Mouse (Mus musculus): ENCODE measurements around the gene Cd81. TPM values are rescaled to one million over a fixed set of nuclear protein-coding genes. Genes with fewer than 3 reads are reported as not detected.

Gene Cd81
- polyA plus RNA-seq (2012; rRNA removed): 210 and 278 TPM in 2 replicates

DNA sequence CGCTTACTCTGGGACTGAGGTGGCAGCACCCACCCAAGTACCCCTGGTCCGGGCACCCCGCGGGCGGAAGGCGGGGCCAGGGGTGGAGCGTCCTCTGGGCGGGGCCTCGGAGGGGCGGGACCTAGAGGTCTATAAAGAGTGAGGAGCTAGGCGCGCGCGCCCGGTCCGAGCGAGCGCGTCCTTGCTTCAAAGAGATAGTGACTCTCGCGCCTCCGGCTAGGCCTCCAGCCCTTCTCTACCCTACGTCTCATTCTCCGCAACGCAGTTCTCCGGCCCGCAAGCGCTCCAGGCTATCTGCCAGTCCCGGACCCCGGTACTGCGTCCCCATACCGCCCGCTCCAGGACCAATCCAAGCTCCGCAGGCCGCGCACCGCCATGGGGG lies at the start of gene Cd81:
Cd81 (plus strand) TSS at position 114 of the 382 bp plus-strand sequence.
- TF ChIP-seq POLR2A (IDR thresholded peaks at IDR 0.05; ENCODE audit: borderline replicate concordance, extremely low read depth, insufficient read depth, insufficient read length, poor library complexity, severe bottlenecking) (peak; percentile 90; the same call in 1 of the 2 replicates), CTCF (IDR thresholded peaks at IDR 0.05; ENCODE audit: borderline replicate concordance, extremely low read depth, insufficient read depth, insufficient read length) (no peak)
- peak; percentile 85 for DNase-seq (ENCODE audit: low read depth)

DNA sequence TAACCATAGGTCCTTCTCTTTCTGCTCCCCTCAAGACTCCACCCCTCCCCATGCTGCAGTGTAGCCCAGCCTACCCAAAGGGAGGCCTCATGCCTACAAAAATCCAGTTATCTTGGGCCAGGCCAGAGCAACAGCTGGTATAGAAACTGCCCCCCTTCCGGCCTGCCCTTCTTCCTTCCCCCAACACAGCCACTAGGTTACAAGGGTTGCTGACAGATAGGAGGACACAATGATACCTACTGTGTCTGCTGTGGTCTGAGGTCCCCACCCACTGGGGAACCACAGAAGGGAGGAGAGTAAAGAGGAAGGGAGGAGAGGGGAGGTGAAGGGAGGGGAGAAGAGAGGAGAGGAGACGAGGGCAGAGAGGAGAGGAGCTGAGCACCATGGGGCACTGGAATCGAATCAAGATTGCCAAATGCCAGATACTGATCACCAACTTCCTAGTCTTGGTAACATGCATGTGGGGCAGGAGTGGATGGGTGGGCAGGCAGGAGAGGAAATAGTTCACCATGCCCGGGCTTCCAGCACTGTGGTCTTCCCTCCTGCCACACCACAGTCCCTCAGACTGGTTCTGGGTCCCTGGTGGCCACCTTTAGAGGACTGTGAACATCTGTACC lies 47.7 kb upstream of the Cd81 start, which contains the start of gene Tspan32:
Tspan32 (plus strand) TSS at position 320 of the 617 bp plus-strand sequence.
- TF ChIP-seq CTCF (IDR thresholded peaks at IDR 0.05; ENCODE audit: borderline replicate concordance, extremely low read depth, insufficient read depth, insufficient read length) (no peak), POLR2A (IDR thresholded peaks at IDR 0.05; ENCODE audit: borderline replicate concordance, extremely low read depth, insufficient read depth, insufficient read length, poor library complexity, severe bottlenecking) (no peak)

DNA sequence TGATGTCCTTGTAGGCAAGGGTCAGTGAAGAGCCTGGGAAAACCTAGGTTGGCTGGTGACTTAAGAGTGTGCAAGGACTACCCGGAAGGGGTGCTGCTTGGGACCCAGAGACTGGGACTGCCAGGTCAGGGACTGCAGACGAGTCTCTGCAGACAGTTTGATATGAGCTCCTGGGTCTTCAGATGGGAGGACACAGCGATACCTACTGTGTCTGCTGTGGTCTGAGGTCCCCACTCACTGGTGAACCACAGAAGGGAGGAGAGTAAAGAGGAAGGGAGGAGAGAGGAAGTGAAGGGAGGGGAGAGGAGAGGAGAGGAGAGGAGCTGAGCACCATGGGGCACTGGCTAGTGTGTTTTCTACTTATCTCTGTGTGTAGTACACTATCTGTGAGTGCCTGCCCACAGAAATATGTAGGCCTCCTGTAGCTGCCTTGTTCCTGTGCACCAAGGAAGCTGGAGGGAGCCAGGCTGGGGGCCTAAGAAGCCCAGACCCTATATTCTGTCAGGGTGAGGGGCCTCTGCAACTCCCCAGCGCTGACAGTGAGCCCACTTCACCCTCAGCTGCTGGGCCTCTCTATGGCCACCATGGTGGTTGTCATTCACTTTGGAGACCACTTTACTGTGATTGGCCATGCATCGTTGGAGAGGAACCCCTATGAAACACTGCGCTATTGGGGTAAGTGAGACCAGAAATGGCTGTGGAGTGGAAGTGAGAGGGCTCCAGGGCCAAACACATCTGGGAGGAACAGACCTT lies 47.0 kb upstream of the Cd81 start:
- DNase-seq (ENCODE audit: low read depth): no peak
- no peak for TF ChIP-seq CTCF (IDR thresholded peaks at IDR 0.05; ENCODE audit: borderline replicate concordance, extremely low read depth, insufficient read depth, insufficient read length)
- TF ChIP-seq POLR2A (IDR thresholded peaks at IDR 0.05; ENCODE audit: borderline replicate concordance, extremely low read depth, insufficient read depth, insufficient read length, poor library complexity, severe bottlenecking): no peak

More for the DNA sequence above, 47.7 kb upstream of the Cd81 start, which contains the start of gene Tspan32:
- DNase-seq (ENCODE audit: low read depth): no peak

DNA sequence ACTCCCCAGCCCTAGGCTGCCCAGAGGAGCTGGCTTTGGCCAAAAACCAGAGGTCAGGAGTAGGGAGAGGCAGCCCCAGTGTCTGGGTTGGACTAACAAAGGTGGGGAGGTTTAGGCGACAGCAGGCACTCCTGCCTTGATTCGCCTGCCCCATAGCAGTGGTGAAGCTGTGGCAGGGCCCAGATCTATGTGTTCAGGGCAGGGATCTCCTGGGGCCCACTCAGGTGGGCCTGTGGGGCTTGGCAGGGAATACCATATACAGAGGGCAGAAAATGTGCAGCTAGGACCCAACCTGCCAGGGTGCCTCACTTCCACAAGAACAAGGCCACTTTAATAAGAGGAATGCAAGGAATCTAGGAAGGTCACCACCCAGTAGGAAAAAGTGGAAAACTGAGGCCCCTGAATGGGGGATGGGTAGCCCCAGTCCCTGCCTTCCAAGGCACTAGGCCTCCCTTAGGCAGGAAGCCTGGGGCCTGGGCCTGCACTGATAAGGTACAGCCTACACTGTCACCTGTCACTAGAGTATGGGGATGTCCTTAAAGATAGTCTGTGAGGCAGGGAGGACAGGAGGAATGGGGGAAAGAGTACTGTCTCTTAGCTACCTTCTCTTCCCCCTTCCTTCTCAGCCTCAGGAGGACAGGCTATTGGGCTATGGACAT lies 46.3 kb upstream of the Cd81 start:
- TF ChIP-seq POLR2A (IDR thresholded peaks at IDR 0.05; ENCODE audit: borderline replicate concordance, extremely low read depth, insufficient read depth, insufficient read length, poor library complexity, severe bottlenecking) (no peak), CTCF (IDR thresholded peaks at IDR 0.05; ENCODE audit: borderline replicate concordance, extremely low read depth, insufficient read depth, insufficient read length) (no peak)
- no peak for DNase-seq (ENCODE audit: low read depth)

DNA sequence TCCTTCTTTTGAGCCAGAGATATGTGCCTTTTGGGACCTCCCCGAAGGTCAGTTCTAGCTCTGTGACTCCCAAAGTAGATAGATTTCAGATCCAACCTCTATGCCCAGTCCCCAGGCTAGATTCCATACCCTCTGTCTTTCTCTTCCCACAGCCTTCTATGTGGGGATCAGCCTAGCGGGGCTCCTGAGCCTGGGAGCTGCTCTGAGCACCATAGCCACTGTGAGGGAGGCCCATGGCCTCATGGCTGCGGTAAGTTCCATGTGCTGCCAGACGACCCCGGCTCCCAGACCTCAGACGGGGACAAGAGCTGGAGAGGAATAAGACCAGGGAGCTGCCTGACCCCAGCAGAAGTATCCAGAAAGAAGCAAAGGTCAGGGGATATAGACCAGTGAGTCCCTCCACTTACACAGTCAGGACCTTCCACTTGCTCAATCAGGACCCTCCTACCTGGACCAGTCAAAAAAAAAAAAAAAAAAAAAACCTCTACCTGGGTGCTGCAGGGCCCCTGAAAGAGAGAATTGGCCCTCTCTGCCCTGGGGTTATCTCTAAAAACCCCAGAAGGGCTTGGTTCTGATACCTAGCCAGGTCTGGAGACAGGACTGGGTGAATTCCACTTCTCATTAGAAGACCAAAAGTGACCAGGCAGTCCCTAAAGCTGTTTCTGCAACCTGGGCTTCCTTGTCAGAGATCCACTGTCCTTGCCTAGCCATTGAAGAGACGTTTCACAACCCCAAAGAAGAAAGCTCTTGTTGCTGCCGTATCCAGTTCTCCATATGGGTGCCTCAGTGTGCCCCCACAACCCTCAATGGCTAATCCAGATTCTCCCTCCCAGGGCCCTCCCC lies 45.6 kb upstream of the Cd81 start:
- TF ChIP-seq CTCF (IDR thresholded peaks at IDR 0.05; ENCODE audit: borderline replicate concordance, extremely low read depth, insufficient read depth, insufficient read length): no peak
- TF ChIP-seq POLR2A (IDR thresholded peaks at IDR 0.05; ENCODE audit: borderline replicate concordance, extremely low read depth, insufficient read depth, insufficient read length, poor library complexity, severe bottlenecking): no peak
- no peak for DNase-seq (ENCODE audit: low read depth)

DNA sequence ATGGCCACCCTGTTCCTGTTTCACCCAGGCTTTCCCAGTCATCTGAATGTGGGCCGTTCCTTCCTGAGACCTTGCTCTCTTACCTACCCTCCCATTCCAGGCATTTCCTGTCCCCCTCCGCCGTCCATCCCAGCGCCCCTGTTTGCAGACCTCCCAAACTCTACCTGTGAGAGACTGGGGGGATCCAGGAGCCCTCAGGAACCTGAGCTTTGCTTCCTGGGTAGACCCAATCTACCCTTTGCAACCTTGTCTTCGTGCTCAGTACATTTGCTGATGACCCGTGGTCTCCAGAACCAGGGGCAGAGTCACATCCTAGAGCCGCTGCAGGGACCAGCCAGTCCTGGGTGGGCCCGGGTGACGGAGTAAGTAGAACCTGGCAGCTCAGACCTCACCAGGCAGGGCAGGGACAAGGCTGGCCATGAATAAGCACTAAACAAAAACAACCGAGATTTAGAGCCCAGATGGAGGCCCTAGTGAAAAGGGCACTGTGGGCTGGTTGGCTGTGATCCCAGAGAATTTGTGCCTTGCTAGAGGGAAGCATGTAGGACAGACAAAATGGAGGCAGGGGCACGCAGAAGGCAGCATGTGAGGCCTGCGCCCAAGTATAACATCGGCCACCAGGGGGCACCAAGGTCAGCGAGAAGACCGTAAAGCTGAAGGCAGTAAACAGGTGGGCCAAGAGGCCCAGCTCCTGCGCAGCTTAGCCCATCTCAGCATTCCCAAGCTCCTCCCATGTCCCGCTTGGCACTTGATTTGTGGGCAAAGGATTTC lies 44.8 kb upstream of the Cd81 start:
- DNase-seq (ENCODE audit: low read depth): peak; percentile 96

DNA sequence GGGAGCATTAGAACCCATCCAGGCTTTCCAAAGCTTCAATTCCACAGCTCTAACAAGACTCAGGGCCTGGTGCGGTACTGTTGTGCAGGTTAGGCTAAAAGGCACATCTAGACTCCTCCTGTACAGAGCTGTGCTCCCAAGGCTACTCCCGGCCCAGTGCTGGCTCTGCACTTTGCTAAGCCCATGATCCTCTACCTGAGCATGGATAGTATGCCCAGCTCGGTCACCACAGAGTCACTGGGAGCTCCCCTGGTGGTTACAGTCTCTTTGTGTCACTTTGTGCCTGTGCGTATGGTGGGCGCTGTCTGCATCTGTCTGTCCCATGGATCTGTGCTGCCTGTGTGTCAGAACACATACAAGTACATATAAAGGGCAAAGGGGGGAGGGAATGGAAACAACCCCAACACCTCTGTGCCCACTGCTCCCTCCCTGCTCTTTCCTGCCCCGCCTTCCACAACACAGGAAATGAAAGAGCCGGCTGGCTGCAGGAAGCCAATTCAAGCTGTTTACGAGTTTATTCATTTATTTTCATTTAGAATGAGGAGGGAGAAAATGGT lies 44.1 kb upstream of the Cd81 start:
- TF ChIP-seq POLR2A (IDR thresholded peaks at IDR 0.05; ENCODE audit: borderline replicate concordance, extremely low read depth, insufficient read depth, insufficient read length, poor library complexity, severe bottlenecking): no peak
- DNase-seq (ENCODE audit: low read depth): peak; percentile 37

More for the DNA sequence above, 44.8 kb upstream of the Cd81 start:
- TF ChIP-seq CTCF (IDR thresholded peaks at IDR 0.05; ENCODE audit: borderline replicate concordance, extremely low read depth, insufficient read depth, insufficient read length) (peak; percentile 92), POLR2A (IDR thresholded peaks at IDR 0.05; ENCODE audit: borderline replicate concordance, extremely low read depth, insufficient read depth, insufficient read length, poor library complexity, severe bottlenecking) (no peak)

DNA sequence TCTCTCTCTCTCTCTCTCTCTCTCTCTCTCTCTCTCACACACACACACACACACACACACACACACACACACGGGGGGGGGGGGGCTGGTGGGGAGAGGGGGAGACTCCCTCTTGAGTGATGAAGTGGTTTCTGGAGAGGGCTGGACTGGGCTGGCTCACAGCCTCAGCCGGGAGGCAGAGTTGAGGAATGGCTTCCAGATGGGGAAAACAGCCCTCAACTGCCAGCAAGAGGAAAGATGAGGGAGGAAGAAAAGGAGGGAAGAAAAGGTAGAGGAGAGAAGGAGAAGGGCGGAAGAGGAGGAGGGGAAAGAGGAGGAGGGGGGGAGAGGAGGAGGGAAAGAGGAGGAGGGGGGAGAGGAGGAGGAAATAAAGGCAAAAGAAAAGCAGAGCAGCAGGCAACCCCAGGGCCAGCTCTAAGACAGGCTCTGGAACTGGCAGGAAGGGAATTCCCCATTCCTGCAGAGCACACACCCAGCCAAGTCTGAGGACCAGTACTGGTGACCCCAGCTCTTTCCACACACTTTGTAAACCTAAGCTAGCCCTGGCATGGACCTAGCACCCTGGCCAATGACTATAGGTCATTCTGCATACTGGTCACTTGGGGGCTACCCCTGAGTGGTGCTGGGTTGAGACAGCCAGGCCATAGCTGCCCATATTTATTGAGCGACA lies 43.4 kb upstream of the Cd81 start:
- TF ChIP-seq CTCF (IDR thresholded peaks at IDR 0.05; ENCODE audit: borderline replicate concordance, extremely low read depth, insufficient read depth, insufficient read length): no peak
- no peak for TF ChIP-seq POLR2A (IDR thresholded peaks at IDR 0.05; ENCODE audit: borderline replicate concordance, extremely low read depth, insufficient read depth, insufficient read length, poor library complexity, severe bottlenecking)
- DNase-seq (ENCODE audit: low read depth): peak; percentile 55

DNA sequence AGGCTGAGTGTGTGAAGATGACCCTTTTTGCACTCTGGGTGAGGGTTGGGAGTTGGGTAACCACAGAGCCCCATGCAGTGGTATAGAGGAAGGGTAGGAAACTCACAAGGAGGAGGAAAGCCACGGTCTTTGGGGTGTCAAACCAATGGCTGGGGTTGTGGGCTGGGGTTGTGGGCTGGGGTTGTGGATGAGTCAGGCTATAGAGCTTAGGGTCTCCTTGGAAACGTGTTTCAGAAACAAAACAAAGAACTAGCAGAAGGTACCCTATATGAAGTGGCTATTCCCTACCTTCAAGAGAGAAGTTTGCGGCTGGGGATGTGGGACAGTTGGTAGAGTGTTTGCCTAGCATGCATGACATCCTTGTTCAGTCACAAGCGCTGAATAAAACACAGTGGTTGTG lies 42.5 kb upstream of the Cd81 start:
- no peak for DNase-seq (ENCODE audit: low read depth)

More for the DNA sequence above, 42.5 kb upstream of the Cd81 start:
- TF ChIP-seq CTCF (IDR thresholded peaks at IDR 0.05; ENCODE audit: borderline replicate concordance, extremely low read depth, insufficient read depth, insufficient read length) (no peak), POLR2A (IDR thresholded peaks at IDR 0.05; ENCODE audit: borderline replicate concordance, extremely low read depth, insufficient read depth, insufficient read length, poor library complexity, severe bottlenecking) (no peak)

Measured in brain, embryonic 14.5 days (tissue).